Comparison of ENCODE assay signal across 8 mouse cellular contexts in the genomic region with DNA sequence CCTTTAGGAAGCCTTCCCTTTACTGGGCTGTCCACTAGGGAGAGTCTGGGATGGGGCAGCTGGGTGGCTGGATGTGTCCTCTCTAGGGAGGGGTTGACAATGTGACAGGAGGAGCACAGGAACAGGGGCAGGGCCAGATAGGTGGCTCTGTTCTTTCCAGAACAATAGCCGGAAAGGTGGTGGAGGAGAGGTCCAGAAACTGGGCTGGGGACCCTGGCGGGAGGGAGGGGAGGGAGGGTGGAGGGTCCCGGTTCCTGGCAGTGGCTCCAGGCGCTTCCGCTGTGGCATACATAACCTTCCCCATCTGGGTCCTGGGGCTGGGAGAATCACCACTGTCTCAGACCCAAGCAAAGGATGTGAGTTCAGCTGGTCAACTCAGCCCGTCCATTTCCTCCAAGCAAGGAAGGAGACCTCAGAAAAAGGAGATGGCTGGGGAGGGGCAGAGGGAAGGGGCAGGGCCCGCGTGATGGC. TPM values are rescaled to one million over a fixed set of nuclear protein-coding genes. Genes with fewer than 3 reads are reported as not detected.
DNase-seq lines count a peak whose midpoint lies in the region; ATAC-seq and TF ChIP-seq lines count a peak whose summit lies in the region.

No protein-coding gene starts in this region.

- no peaks in the 10 kb centered on the region for H3K9me3 ChIP-seq in embryonic facial prominence, embryonic 14.5 days (ENCODE audit: control insufficient read depth, low read length)
- no peaks in the 10 kb centered on the region for H3K9me3 ChIP-seq in heart, embryonic 11.5 days (replicated peaks; ENCODE audit: control insufficient read depth, low read length)
- no peaks in the 10 kb centered on the region for H3K9me3 ChIP-seq in lung, postnatal 0 days (ENCODE audit: low read length)

- peak overlapping the region; percentile 63 for H3K27ac ChIP-seq in embryonic facial prominence, embryonic 14.5 days (replicated peaks; ENCODE audit: low read depth, low read length)
- H3K27ac ChIP-seq in heart, embryonic 11.5 days (ENCODE audit: low read depth, low read length), result peak overlapping the region; percentile 82
- peak overlapping the region; percentile 80 for H3K27ac ChIP-seq in lung, postnatal 0 days (ENCODE audit: low read length)

- 62% methylated on average over 8 of the region's 8 CpGs for WGBS in embryonic facial prominence, embryonic 14.5 days
- WGBS in heart, embryonic 11.5 days (ENCODE audit: insufficient replicate concordance), result 60% methylated on average over 8 of the region's 8 CpGs
- WGBS in lung, postnatal 0 days, result 44% methylated on average over 8 of the region's 8 CpGs

- ATAC-seq in embryonic facial prominence, embryonic 14.5 days (ENCODE audit: low read depth), result no peak
- ATAC-seq in heart, embryonic 11.5 days (replicated peaks; ENCODE audit: insufficient number of reproducible peaks, low FRiP score, low TSS enrichment), result no peak
- ATAC-seq in lung, postnatal 0 days, result peak; percentile 68
- ATAC-seq in cerebellum, adult (ENCODE audit: insufficient number of reproducible peaks, low FRiP score, low TSS enrichment), result no peak
- ATAC-seq in megakaryocyte-erythroid progenitor cell, adult 5-6 weeks (replicated peaks; ENCODE audit: low FRiP score, low TSS enrichment, poor library complexity, severe bottlenecking), result no peak

- H3K27me3 ChIP-seq in embryonic facial prominence, embryonic 14.5 days (replicated peaks; ENCODE audit: control insufficient read depth, insufficient read depth, low read length), result no peaks in the 10 kb centered on the region
- no peaks in the 10 kb centered on the region for H3K27me3 ChIP-seq in heart, embryonic 11.5 days (ENCODE audit: control insufficient read depth, insufficient read depth, low read length)
- H3K27me3 ChIP-seq in lung, postnatal 0 days (replicated peaks; ENCODE audit: insufficient read depth, low read length), result no peaks in the 10 kb centered on the region

- peak; percentile 51 for TF ChIP-seq CTCF in lung, postnatal 0 days (IDR thresholded peaks at IDR 0.05)

- H3K4me3 ChIP-seq in embryonic facial prominence, embryonic 14.5 days (ENCODE audit: low read depth, low read length), result 0 out of 2 replicates have a peak overlapping the region, but pooled peaks have one; percentile 9
- H3K4me3 ChIP-seq in heart, embryonic 11.5 days (ENCODE audit: low read depth, low read length), result peak overlapping the region; percentile 22
- H3K4me3 ChIP-seq in lung, postnatal 0 days (ENCODE audit: low read depth, low read length), result peak overlapping the region; percentile 81; the same call in 1 of the 2 replicates

- peak; percentile 35 for DNase-seq in embryonic facial prominence, embryonic 14.5 days (ENCODE audit: low spot score)
- peak; percentile 76 for DNase-seq in kidney, adult 9 months
- peak; percentile 79 for DNase-seq in lung, postnatal 0 days (ENCODE audit: low spot score)
- DNase-seq in left cerebral cortex, postnatal 4 days, result no peak
- no peak for DNase-seq in layer of hippocampus, adult 11-12 months (ENCODE audit: low spot score)

- intact Hi-C loops in left cerebral cortex, postnatal 4 days (cut with DNase I), result no loop called here

- TF ChIP-seq EP300 in lung, postnatal 0 days (IDR thresholded peaks at IDR 0.05), result peak; percentile 85

- H3K4me2 ChIP-seq in embryonic facial prominence, embryonic 14.5 days (ENCODE audit: low read depth, low read length), result peak overlapping the region; percentile 88
- H3K4me2 ChIP-seq in heart, embryonic 11.5 days, result peak overlapping the region; percentile 91
- peak overlapping the region; percentile 95 for H3K4me2 ChIP-seq in lung, postnatal 0 days (replicated peaks; ENCODE audit: low read depth, low read length)

- H3K4me1 ChIP-seq in embryonic facial prominence, embryonic 14.5 days (ENCODE audit: control insufficient read depth, insufficient read depth, low read length), result peaks cover 49% of the 10 kb centered on the region
- H3K4me1 ChIP-seq in heart, embryonic 11.5 days (ENCODE audit: control insufficient read depth, insufficient read depth, low read length), result peaks cover 55% of the 10 kb centered on the region
- peaks cover 34% of the 10 kb centered on the region; the same call in 1 of the 2 replicates for H3K4me1 ChIP-seq in lung, postnatal 0 days (ENCODE audit: insufficient read depth, low read depth, low read length)

- H3K9ac ChIP-seq in embryonic facial prominence, embryonic 14.5 days (ENCODE audit: low read depth, low read length), result no peak overlapping the region
- H3K9ac ChIP-seq in heart, embryonic 11.5 days (ENCODE audit: low read depth, low read length), result peak overlapping the region; percentile 58; the same call in 1 of the 2 replicates
- H3K9ac ChIP-seq in lung, postnatal 0 days (replicated peaks; ENCODE audit: low read depth), result no peak overlapping the region

- peaks cover 35% of the 10 kb centered on the region for H3K36me3 ChIP-seq in embryonic facial prominence, embryonic 14.5 days (ENCODE audit: control insufficient read depth, insufficient read depth, low read length)
- H3K36me3 ChIP-seq in heart, embryonic 11.5 days (ENCODE audit: control insufficient read depth, insufficient read depth, low read length), result peaks cover 15% of the 10 kb centered on the region
- H3K36me3 ChIP-seq in lung, postnatal 0 days (ENCODE audit: insufficient read depth, low read length), result no peaks in the 10 kb centered on the region; the same call in 1 of the 2 replicates

RNA-seq across cellular contexts. Expression of a gene that starts 4.1 kb away (rescaled TPM):
- polyA plus RNA-seq in embryonic facial prominence, embryonic 14.5 days (2014; fragmentation: Nextera tagmentation; extraction: Ambion mirVana), result 16.2 and 16.8 TPM in 2 replicates
- 17.4 and 18.1 TPM in 2 replicates for polyA plus RNA-seq in heart, embryonic 11.5 days (2014; fragmentation: Nextera tagmentation; extraction: Ambion mirVana)
- polyA plus RNA-seq in lung, postnatal 0 days (2015; fragmentation: Nextera tagmentation; extraction: Ambion mirVana), result 17.5 and 17.9 TPM in 2 replicates
- total RNA-seq in left cerebral cortex, postnatal 4 days (2021), result 10 to 100 TPM; 13.4 to 14.5 TPM
- total RNA-seq in megakaryocyte-erythroid progenitor cell, adult 5-6 weeks (2014; fragmentation: Nextera tagmentation), result 9.5 and 9.8 TPM in 2 replicates
- 1.4 and 3.7 TPM in 2 replicates for total RNA-seq in megakaryocyte-erythroid progenitor cell, adult 5-6 weeks (2017)

RNA-seq across cellular contexts. Expression of a gene that starts 5.2 kb away (rescaled TPM):
- 21.2 and 26.8 TPM in 2 replicates for polyA plus RNA-seq in embryonic facial prominence, embryonic 14.5 days (2014; fragmentation: Nextera tagmentation; extraction: Ambion mirVana)
- polyA plus RNA-seq in heart, embryonic 11.5 days (2014; fragmentation: Nextera tagmentation; extraction: Ambion mirVana), result 20.8 TPM in 2 replicates
- polyA plus RNA-seq in lung, postnatal 0 days (2015; fragmentation: Nextera tagmentation; extraction: Ambion mirVana), result 18.2 and 19.9 TPM in 2 replicates
- total RNA-seq in left cerebral cortex, postnatal 4 days (2021), result 10 to 100 TPM; 15.1 to 19.1 TPM
- total RNA-seq in megakaryocyte-erythroid progenitor cell, adult 5-6 weeks (2014; fragmentation: Nextera tagmentation), result 20.4 and 32.6 TPM in 2 replicates
- 16.8 and 17.1 TPM in 2 replicates for total RNA-seq in megakaryocyte-erythroid progenitor cell, adult 5-6 weeks (2017)

RNA-seq across cellular contexts. Expression of a gene that starts 14.5 kb away (rescaled TPM):
- polyA plus RNA-seq in embryonic facial prominence, embryonic 14.5 days (2014; fragmentation: Nextera tagmentation; extraction: Ambion mirVana), result 11.9 and 12.1 TPM in 2 replicates
- 21.5 and 22.4 TPM in 2 replicates for polyA plus RNA-seq in heart, embryonic 11.5 days (2014; fragmentation: Nextera tagmentation; extraction: Ambion mirVana)
- 66.0 and 70.1 TPM in 2 replicates for polyA plus RNA-seq in lung, postnatal 0 days (2015; fragmentation: Nextera tagmentation; extraction: Ambion mirVana)
- total RNA-seq in left cerebral cortex, postnatal 4 days (2021), result 1 to 10 TPM; 1.1 to 2.4 TPM
- total RNA-seq in megakaryocyte-erythroid progenitor cell, adult 5-6 weeks (2014; fragmentation: Nextera tagmentation), result 8.9 and 12.7 TPM in 2 replicates
- total RNA-seq in megakaryocyte-erythroid progenitor cell, adult 5-6 weeks (2017), result 4.0 and 8.0 TPM in 2 replicates

RNA-seq across cellular contexts. Expression of a gene that starts 44.1 kb away (rescaled TPM):
- 15.4 and 18.2 TPM in 2 replicates for polyA plus RNA-seq in embryonic facial prominence, embryonic 14.5 days (2014; fragmentation: Nextera tagmentation; extraction: Ambion mirVana)
- 22.9 and 25.1 TPM in 2 replicates for polyA plus RNA-seq in heart, embryonic 11.5 days (2014; fragmentation: Nextera tagmentation; extraction: Ambion mirVana)
- 17.0 and 19.4 TPM in 2 replicates for polyA plus RNA-seq in lung, postnatal 0 days (2015; fragmentation: Nextera tagmentation; extraction: Ambion mirVana)
- 10 to 100 TPM; 37.3 to 44.1 TPM for total RNA-seq in left cerebral cortex, postnatal 4 days (2021)
- total RNA-seq in megakaryocyte-erythroid progenitor cell, adult 5-6 weeks (2014; fragmentation: Nextera tagmentation), result 29.0 and 44.6 TPM in 2 replicates
- total RNA-seq in megakaryocyte-erythroid progenitor cell, adult 5-6 weeks (2017), result 15.1 and 31.5 TPM in 2 replicates

RNA-seq across cellular contexts. Expression of a gene that starts 48.9 kb away (rescaled TPM):
- polyA plus RNA-seq in embryonic facial prominence, embryonic 14.5 days (2014; fragmentation: Nextera tagmentation; extraction: Ambion mirVana), result 0.08 and 0.54 TPM in 2 replicates
- 0.06 and 0.39 TPM in 2 replicates for polyA plus RNA-seq in heart, embryonic 11.5 days (2014; fragmentation: Nextera tagmentation; extraction: Ambion mirVana)
- polyA plus RNA-seq in lung, postnatal 0 days (2015; fragmentation: Nextera tagmentation; extraction: Ambion mirVana), result 0.57 and 0.68 TPM in 2 replicates
- total RNA-seq in left cerebral cortex, postnatal 4 days (2021), result under 1 TPM in 1 of 2 experiments, not detected in 1; 0.28 TPM
- 0.11 TPM in 1 of 2 replicates, not detected in the other for total RNA-seq in megakaryocyte-erythroid progenitor cell, adult 5-6 weeks (2014; fragmentation: Nextera tagmentation)
- 0.69 TPM in 1 of 2 replicates, not detected in the other for total RNA-seq in megakaryocyte-erythroid progenitor cell, adult 5-6 weeks (2017)

Comparison
In these comparisons a context has a peak if more than half of its experiments do, and no peak if none do; other contexts are left out.
1. DNase-seq: peak in embryonic facial prominence, embryonic 14.5 days (single experiment), kidney, adult 9 months (single experiment) and lung, postnatal 0 days (single experiment); none in left cerebral cortex, postnatal 4 days (single experiment) and layer of hippocampus, adult 11-12 months (single experiment).
2. H3K4me3 ChIP-seq: peak in every context shown above with its lines; median percentile 81 in lung, postnatal 0 days; 22 in heart, embryonic 11.5 days; 9 in embryonic facial prominence, embryonic 14.5 days.
3. Peak in every context shown above with its lines, with median percentiles within 50 percentile points of each other: H3K27ac ChIP-seq and H3K4me2 ChIP-seq.